Mouse (Mus musculus) limb, embryonic 12.5 days (tissue): ENCODE data around the gene Tmem198. TPM values are rescaled to one million over a fixed set of nuclear protein-coding genes. Genes with fewer than 3 reads are reported as not detected.

Source experiments
- ATAC-seq: fragments of 200-750 bp; cut with Nextera tagmentation; 2 replicates; pipeline ENCODE4 v1.8.0; 2017; ENCODE audit warnings: low read depth, moderate TSS enrichment; ENCODE audit not compliant: insufficient number of reproducible peaks, insufficient read depth, low FRiP score, low TSS enrichment
- H3K27ac ChIP-seq: fragments of 300-500 bp; sonication (generic); 2 replicates; pipeline ENCODE4 v1.5.1; 2016; ENCODE audit warnings: mild to moderate bottlenecking, moderate library complexity
- H3K27me3 ChIP-seq: fragments of 300-500 bp; sonication (generic); 2 replicates; pipeline ENCODE4 v1.6.1; 2016; ENCODE audit warnings: mild to moderate bottlenecking, moderate library complexity
- H3K36me3 ChIP-seq: fragments of 300-500 bp; sonication (generic); 2 replicates; pipeline ENCODE4 v1.6.1; 2016; ENCODE audit warnings: mild to moderate bottlenecking, moderate library complexity
- H3K4me1 ChIP-seq: fragments of 300-500 bp; sonication (generic); replicated peaks from 2 replicates; pipeline ENCODE4 v1.6.1; 2016
- H3K4me2 ChIP-seq: fragments of 300-500 bp; sonication (generic); 2 replicates; pipeline ENCODE4 v1.6.1; 2016; ENCODE audit warnings: mild to moderate bottlenecking, moderate library complexity
- H3K4me3 ChIP-seq: fragments of 300-500 bp; sonication (generic); replicated peaks from 2 replicates; pipeline ENCODE4 v1.5.1; 2016; ENCODE audit warnings: mild to moderate bottlenecking
- H3K9ac ChIP-seq: fragments of 300-500 bp; sonication (generic); replicated peaks from 2 replicates; pipeline ENCODE4 v1.6.1; 2016; ENCODE audit warnings: mild to moderate bottlenecking, moderate library complexity
- H3K9me3 ChIP-seq: fragments of 300-500 bp; sonication (generic); 2 replicates; pipeline ENCODE4 v1.6.1; 2016; ENCODE audit warnings: mild to moderate bottlenecking, moderate library complexity
- WGBS: fragments of 180-500 bp; shearing (Covaris S2); methylation state at CpG from one replicate; pipeline ENCODE4 v1.1.7; 2016; 5-methylcytosine and 5-hydroxymethylcytosine counted together
- polyA plus RNA-seq: library from polyadenylated mRNA; unstranded; fragments of >200 nt; fragmentation: Nextera tagmentation; extraction: Ambion mirVana; gene quantifications from 2 replicates; pipeline ENCODE4 v1.2.1, GENCODE M21; 2016

Tmem198 gene
- polyA plus RNA-seq, 1 experiment from 2014 or later, result 0.36 TPM

- no peaks in the 10 kb centered on the region for H3K9me3 ChIP-seq
Measured at GRCm38 (mm10) chr1:75494878-75495548, 15.7 kb downstream of the Tmem198 start.

GRCm38 (mm10) chr1:75498897-75499296 is 19.6 kb downstream of the Tmem198 start:
- H3K4me1 ChIP-seq, result peaks cover 32% of the 10 kb centered on the region
- no peak overlapping the region for H3K9ac ChIP-seq
- no peak overlapping the region for H3K4me3 ChIP-seq
- H3K27me3 ChIP-seq, result no peaks in the 10 kb centered on the region; the same call in 1 of the 2 replicates
- no peak overlapping the region for H3K4me2 ChIP-seq
- no peak for ATAC-seq
- H3K36me3 ChIP-seq, result peaks cover 81% of the 10 kb centered on the region
- H3K27ac ChIP-seq, result no peak overlapping the region
- no peaks in the 10 kb centered on the region for H3K9me3 ChIP-seq
- 84% methylated on average over 4 of the region's 4 CpGs for WGBS

More at GRCm38 (mm10) chr1:75494878-75495548, 15.7 kb downstream of the Tmem198 start:
- peak; percentile 17; the same call in 1 of the 2 replicates for ATAC-seq
- Histone ChIP-seq H3K4me2 (no peak overlapping the region), H3K4me3 (no peak overlapping the region), H3K4me1 (peaks cover 24% of the 10 kb centered on the region), H3K27me3 (peaks cover 18% of the 10 kb centered on the region), H3K27ac (no peak overlapping the region), H3K36me3 (peaks cover 73% of the 10 kb centered on the region), H3K9ac (no peak overlapping the region)
- WGBS, result 40% methylated on average over 12 of the region's 12 CpGs

GRCm38 (mm10) chr1:75499441-75499840 is 20.1 kb downstream of the Tmem198 start:
- no peak for ATAC-seq
- no peak overlapping the region for H3K9ac ChIP-seq
- H3K4me2 ChIP-seq, result no peak overlapping the region
- H3K4me1 ChIP-seq, result peaks cover 38% of the 10 kb centered on the region
- H3K27me3 ChIP-seq, result no peaks in the 10 kb centered on the region; the same call in 1 of the 2 replicates
- no peaks in the 10 kb centered on the region for H3K9me3 ChIP-seq
- H3K27ac ChIP-seq, result no peak overlapping the region
- WGBS, result 83% methylated on average over 7 of the region's 7 CpGs
- H3K4me3 ChIP-seq, result no peak overlapping the region
- peaks cover 82% of the 10 kb centered on the region for H3K36me3 ChIP-seq

DNA sequence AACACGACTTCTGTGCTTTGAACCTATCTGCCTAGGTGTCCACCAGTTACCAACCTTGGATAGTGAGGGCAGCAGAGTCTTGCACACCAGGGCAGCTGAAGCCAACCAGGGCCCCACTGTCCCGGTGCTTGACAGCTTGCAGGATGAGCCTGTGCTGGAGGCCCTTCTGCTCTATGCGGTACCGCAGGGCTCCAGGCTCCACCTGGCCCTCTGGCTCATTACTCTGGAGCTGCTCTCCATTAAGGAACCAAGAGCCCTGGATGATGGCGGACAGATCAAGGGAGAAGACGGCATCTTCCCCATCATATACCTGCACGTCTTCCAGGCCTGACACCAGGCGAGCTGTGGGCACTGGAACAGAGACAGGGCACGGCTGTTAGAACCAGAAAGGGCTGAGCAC is 22.6 kb downstream of the Tmem198 start:
- Histone ChIP-seq H3K4me1 (peaks cover 31% of the 10 kb centered on the region), H3K9me3 (no peaks in the 10 kb centered on the region), H3K4me3 (no peak overlapping the region), H3K27me3 (no peaks in the 10 kb centered on the region; the same call in 1 of the 2 replicates), H3K36me3 (peaks cover 70% of the 10 kb centered on the region), H3K4me2 (no peak overlapping the region), H3K27ac (no peak overlapping the region), H3K9ac (no peak overlapping the region)
- WGBS, result 95% methylated on average over 9 of the region's 9 CpGs
- no peak for ATAC-seq

DNA sequence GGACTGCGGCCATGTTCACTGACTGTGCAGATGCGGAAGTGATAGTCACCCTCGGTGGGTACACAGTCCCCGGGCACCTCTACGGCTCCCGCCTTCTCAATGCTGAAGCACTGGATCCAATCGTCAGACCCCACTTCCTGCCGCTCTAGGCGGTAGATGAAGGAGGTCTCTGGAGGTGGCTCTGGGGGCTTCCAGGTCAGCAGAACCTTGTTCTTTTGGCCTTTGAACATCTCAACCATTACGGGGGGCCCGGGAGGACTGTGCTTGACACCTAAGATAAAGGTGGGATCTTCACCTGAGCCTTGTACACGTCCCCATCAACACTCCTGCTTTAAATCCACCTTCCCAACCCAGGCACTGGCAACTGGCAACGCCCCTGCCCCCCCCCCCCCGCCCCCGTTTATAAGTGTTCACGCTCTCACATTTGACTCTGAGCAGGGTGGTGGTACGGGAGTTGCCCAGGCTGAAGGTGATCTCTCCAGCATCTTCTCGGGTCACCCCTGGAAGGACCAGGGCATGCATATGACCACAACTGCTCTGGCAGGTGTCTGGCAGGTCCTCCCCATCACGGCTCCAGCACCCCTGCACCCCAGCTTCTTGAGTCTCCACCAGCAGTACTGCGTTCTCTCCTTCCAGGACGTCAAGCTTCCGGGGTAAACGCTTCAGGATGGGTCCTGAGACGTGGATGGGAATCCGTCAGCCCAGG is 23.8 kb downstream of the Tmem198 start:
- no peaks in the 10 kb centered on the region for H3K9me3 ChIP-seq
- peaks cover 34% of the 10 kb centered on the region for H3K4me1 ChIP-seq
- H3K4me3 ChIP-seq, result 0 out of 2 replicates have a peak overlapping the region, but pooled peaks have one; percentile 1
- H3K9ac ChIP-seq, result no peak overlapping the region; the same call in 1 of the 2 replicates
- peak overlapping the region; percentile 91 for H3K4me2 ChIP-seq
- peaks cover 8% of the 10 kb centered on the region; the same call in 1 of the 2 replicates for H3K27me3 ChIP-seq
- ATAC-seq, result no peak
- peaks cover 59% of the 10 kb centered on the region for H3K36me3 ChIP-seq
- WGBS, result 83% methylated on average over 25 of the region's 25 CpGs
- no peak overlapping the region for H3K27ac ChIP-seq

- peak overlapping the region; percentile 91 for H3K4me2 ChIP-seq
- H3K4me1 ChIP-seq, result peaks cover 34% of the 10 kb centered on the region
- peak overlapping the region; percentile 1; the same call in 1 of the 2 replicates for H3K4me3 ChIP-seq
- H3K27me3 ChIP-seq, result peaks cover 8% of the 10 kb centered on the region; the same call in 1 of the 2 replicates
- ATAC-seq, result no peak
- H3K27ac ChIP-seq, result no peak overlapping the region
- no peak overlapping the region for H3K9ac ChIP-seq
- H3K9me3 ChIP-seq, result no peaks in the 10 kb centered on the region
- 65% methylated on average over 23 of the region's 23 CpGs for WGBS
- H3K36me3 ChIP-seq, result peaks cover 53% of the 10 kb centered on the region
Measured at GRCm38 (mm10) chr1:75503651-75503980, 24.3 kb downstream of the Tmem198 start.

DNA sequence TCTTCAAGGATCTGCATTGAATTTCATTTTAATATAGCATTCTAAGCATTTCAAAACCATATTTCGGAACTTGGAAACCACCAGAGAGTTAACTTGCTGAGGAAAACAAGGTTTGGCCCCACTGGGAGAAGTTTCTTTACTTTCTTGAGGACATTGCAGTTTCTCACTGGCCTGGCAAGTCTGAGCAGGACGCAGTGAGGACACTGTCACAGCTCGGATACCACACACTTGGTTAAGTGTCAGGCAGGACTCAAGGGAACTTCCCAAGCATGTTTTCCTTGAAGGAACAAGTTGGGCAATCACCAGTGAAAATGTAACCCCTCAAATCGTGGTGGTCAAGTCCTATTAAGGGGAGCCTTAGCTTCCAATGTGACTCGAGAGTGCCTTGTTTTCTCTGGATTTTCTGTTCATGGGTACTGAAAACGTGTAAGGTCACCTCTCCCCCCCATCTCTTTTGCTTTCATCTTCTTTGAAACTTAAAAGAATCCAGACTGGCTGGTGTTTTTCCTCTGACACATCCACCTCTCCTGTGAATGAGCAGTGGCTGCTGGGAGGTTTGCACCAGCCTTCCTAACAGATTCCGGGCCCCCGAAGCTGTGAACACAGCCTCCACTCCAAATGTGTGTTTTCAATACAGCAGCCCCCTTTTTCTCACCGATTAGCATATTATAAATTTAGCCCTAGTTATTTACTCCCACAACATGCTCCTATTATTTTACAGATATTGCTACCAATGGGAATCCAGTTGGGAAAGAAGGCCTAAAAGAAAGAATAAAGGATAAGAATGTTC is 25.1 kb downstream of the Tmem198 start:
- peaks cover 13% of the 10 kb centered on the region for H3K27me3 ChIP-seq
- no peak for ATAC-seq
- H3K4me3 ChIP-seq, result peak overlapping the region; percentile 73
- peaks cover 34% of the 10 kb centered on the region for H3K4me1 ChIP-seq
- H3K9me3 ChIP-seq, result no peaks in the 10 kb centered on the region
- H3K4me2 ChIP-seq, result peak overlapping the region; percentile 91
- WGBS, result 46% methylated on average over 9 of the region's 9 CpGs
- H3K36me3 ChIP-seq, result peaks cover 45% of the 10 kb centered on the region
- peak overlapping the region; percentile 95; the same call in 1 of the 2 replicates for H3K9ac ChIP-seq
- H3K27ac ChIP-seq, result no peak overlapping the region

GRCm38 (mm10) chr1:75505159-75505955 is 26.0 kb downstream of the Tmem198 start:
- Histone ChIP-seq H3K9ac (peak overlapping the region; percentile 95), H3K27ac (peak overlapping the region; percentile 99), H3K4me2 (peak overlapping the region; percentile 91), H3K27me3 (peaks cover 17% of the 10 kb centered on the region), H3K4me3 (peak overlapping the region; percentile 73), H3K9me3 (no peaks in the 10 kb centered on the region), H3K36me3 (peaks cover 36% of the 10 kb centered on the region), H3K4me1 (peaks cover 34% of the 10 kb centered on the region)
- peak; percentile 15; the same call in 1 of the 2 replicates for ATAC-seq
- WGBS, result 0% methylated on average over 84 of the region's 84 CpGs

DNA sequence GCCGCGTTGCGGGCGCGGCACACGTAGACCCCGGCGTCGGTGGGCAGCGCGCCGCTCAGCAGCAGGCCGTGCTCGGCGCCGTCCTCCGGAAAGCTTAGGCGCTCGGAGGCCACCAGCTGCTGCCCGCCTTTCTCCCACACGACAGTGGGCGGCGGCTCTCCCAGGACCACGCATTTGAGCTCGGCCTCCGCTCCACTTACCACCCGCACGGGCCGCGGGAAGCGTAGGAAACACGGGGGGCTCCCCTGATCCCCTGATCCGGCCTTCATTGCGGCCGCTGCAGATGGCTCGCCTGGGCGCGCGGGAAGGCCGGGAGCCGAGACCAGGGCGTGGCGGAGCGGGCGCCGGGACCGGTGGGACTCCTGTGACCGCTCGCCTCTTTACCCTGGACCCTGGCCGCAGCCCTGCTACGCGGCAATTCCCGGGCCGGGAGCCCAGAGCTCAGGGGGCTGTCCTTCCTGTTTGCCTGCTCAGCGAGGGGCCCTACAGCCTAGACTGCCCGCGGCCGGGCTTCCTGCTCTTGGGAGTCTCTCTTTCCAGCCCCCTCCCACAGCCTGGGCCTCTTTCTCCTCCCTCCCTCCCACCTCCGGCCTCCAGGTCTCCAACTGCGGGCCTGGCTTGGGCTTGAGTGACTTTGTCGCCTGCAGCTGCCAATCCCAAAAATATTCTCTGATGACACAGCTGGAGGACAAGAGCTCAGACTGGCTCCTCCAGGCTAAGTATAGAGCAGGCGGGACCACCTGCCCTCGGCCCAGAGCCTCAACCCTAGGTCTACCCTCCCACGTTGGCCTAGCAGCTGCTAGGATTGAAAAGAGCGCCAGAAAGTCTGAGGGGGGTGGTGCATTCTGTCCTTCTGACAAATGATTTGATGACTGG is 26.9 kb downstream of the Tmem198 start, which contains the start of gene Obsl1:
Gene Obsl1 (minus strand): TSS at position 497 of the 876 bp plus-strand sequence.
- peak within 1 kb of the TSS; percentile 95 for H3K9ac ChIP-seq
- H3K4me1 ChIP-seq, result peaks cover 40% of the 10 kb centered on the region
- peaks cover 28% of the 10 kb centered on the region for H3K36me3 ChIP-seq
- peaks cover 17% of the 10 kb centered on the region for H3K27me3 ChIP-seq
- H3K4me2 ChIP-seq, result peak within 1 kb of the TSS; percentile 91
- WGBS, result under 1% methylated on average over 45 of the region's 65 CpGs
- H3K4me3 ChIP-seq, result peak within 1 kb of the TSS; percentile 73
- peak; percentile 86 for ATAC-seq
- H3K9me3 ChIP-seq, result no peaks in the 10 kb centered on the region
- H3K27ac ChIP-seq, result peak within 1 kb of the TSS; percentile 99
